Mouse (Mus musculus) cerebellum, adult 2 months (tissue): ENCODE measurements at regions not wholly inside any gene's neighbourhood (a gene's known extent, or its start where the extent isn't known, plus 50 kb on each side); places are given as distances from the start of the nearest gene placed in this dataset.

Source experiments
- DNase-seq, 2 experiments: peaks; one replicate each; pipeline ENCODE4 v3.0.0; 2021
- H3K27ac ChIP-seq: fragments of 200-500 bp; 2 replicates; pipeline ENCODE4 v1.5.1; 2012; ENCODE audit warnings: low read length, control low read depth, inconsistent platforms; ENCODE audit not compliant: insufficient read depth
- H3K27me3 ChIP-seq: fragments of 200-500 bp; 2 replicates; pipeline ENCODE4 v1.6.1; 2012; ENCODE audit warnings: inconsistent platforms, mild to moderate bottlenecking, low read length, moderate library complexity; ENCODE audit not compliant: control insufficient read depth, insufficient read depth
- H3K4me1 ChIP-seq: fragments of 200-500 bp; 2 replicates; pipeline ENCODE4 v1.6.1; 2011; ENCODE audit warnings: low read length; ENCODE audit not compliant: control insufficient read depth, insufficient read depth
- H3K4me3 ChIP-seq: fragments of 200-500 bp; replicated peaks from 2 replicates; pipeline ENCODE3; 2011; ENCODE audit warnings: mild to moderate bottlenecking, low read depth, low read length, control low read depth; ENCODE audit not compliant: insufficient read depth
- CTCF ChIP-seq: fragments of 200-500 bp; IDR thresholded peaks from 2 replicates; pipeline ENCODE4 v1.5.1; 2011; ENCODE audit warnings: low read depth, mild to moderate bottlenecking, control low read depth, low read length, moderate library complexity, borderline replicate concordance; ENCODE audit not compliant: insufficient read depth
- POLR2A ChIP-seq: fragments of 200-500 bp; IDR thresholded peaks from 2 replicates; pipeline ENCODE4 v1.6.1; 2011; ENCODE audit warnings: low read length, control low read depth, borderline replicate concordance; ENCODE audit not compliant: insufficient read depth
- WGBS: fragments of 180-500 bp; shearing (Covaris S2); methylation state at CpG from one replicate; pipeline ENCODE4 v1.1.7; 2018; 5-methylcytosine and 5-hydroxymethylcytosine counted together

- no peak overlapping the region for H3K27ac ChIP-seq
- H3K27me3 ChIP-seq: no peaks in the 10 kb centered on the region
- 93% methylated on average over 8 of the region's 8 CpGs for WGBS
- H3K4me3 ChIP-seq: no peak overlapping the region
- TF ChIP-seq CTCF (no peak), POLR2A (no peak)
- H3K4me1 ChIP-seq: no peaks in the 10 kb centered on the region
- no peak for DNase-seq
Measured at GRCm38 (mm10) chr10:117447626-117448025, 67.8 kb upstream of the Cpsf6 start.

GRCm38 (mm10) chr10:117447206-117447605, 67.4 kb upstream of the Cpsf6 start:
- no peak overlapping the region for H3K27ac ChIP-seq
- TF ChIP-seq POLR2A: no peak
- no peak for TF ChIP-seq CTCF
- H3K4me3 ChIP-seq: no peak overlapping the region
- 71% methylated on average over 8 of the region's 8 CpGs for whole genome bisulfite sequencing
- H3K27me3 ChIP-seq: no peaks in the 10 kb centered on the region
- no peaks in the 10 kb centered on the region for H3K4me1 ChIP-seq
- no peak for DNase-seq

GRCm38 (mm10) chr10:117446776-117447175, 67.0 kb upstream of the Cpsf6 start:
- no peaks in the 10 kb centered on the region for H3K27me3 ChIP-seq
- H3K27ac ChIP-seq: no peak overlapping the region
- H3K4me3 ChIP-seq: no peak overlapping the region
- TF ChIP-seq CTCF: no peak
- TF ChIP-seq POLR2A: no peak
- 92% methylated on average over 7 of the region's 7 CpGs for WGBS
- DNase-seq: no peak
- H3K4me1 ChIP-seq: no peaks in the 10 kb centered on the region

- H3K27ac ChIP-seq: no peak overlapping the region
- 25% methylated on average over 15 of the region's 15 CpGs for WGBS
- no peaks in the 10 kb centered on the region for H3K27me3 ChIP-seq
- TF ChIP-seq POLR2A (no peak), CTCF (no peak)
- no peaks in the 10 kb centered on the region for H3K4me1 ChIP-seq
- DNase-seq: peak; percentile 37 to 54
- H3K4me3 ChIP-seq: peak overlapping the region; percentile 29
Measured at GRCm38 (mm10) chr10:117445801-117446490, 66.1 kb upstream of the Cpsf6 start.

GRCm38 (mm10) chr10:117445181-117445790, 65.5 kb upstream of the Cpsf6 start:
- TF ChIP-seq CTCF (no peak), POLR2A (no peak)
- Histone ChIP-seq H3K27me3 (no peaks in the 10 kb centered on the region), H3K4me1 (no peaks in the 10 kb centered on the region), H3K4me3 (no peak overlapping the region), H3K27ac (no peak overlapping the region)
- no peak for DNase-seq
- 84% methylated on average over 6 of the region's 6 CpGs for WGBS

GRCm38 (mm10) chr10:117444761-117445160, 64.9 kb upstream of the Cpsf6 start:
- H3K27me3 ChIP-seq: no peaks in the 10 kb centered on the region
- no peak overlapping the region for H3K4me3 ChIP-seq
- TF ChIP-seq CTCF (no peak), POLR2A (no peak)
- no peak overlapping the region for H3K27ac ChIP-seq
- no peaks in the 10 kb centered on the region for H3K4me1 ChIP-seq
- WGBS: 92% methylated on average over 10 of the region's 10 CpGs
- no peak for DNase-seq

- no peaks in the 10 kb centered on the region for H3K4me1 ChIP-seq
- DNase-seq: no peak
- no peaks in the 10 kb centered on the region for H3K27me3 ChIP-seq
- 95% methylated on average over 4 of the region's 4 CpGs for WGBS
- no peak overlapping the region for H3K4me3 ChIP-seq
- no peak for TF ChIP-seq POLR2A
- TF ChIP-seq CTCF: no peak
- no peak overlapping the region for H3K27ac ChIP-seq
Measured at GRCm38 (mm10) chr10:117443426-117444350, 63.9 kb upstream of the Cpsf6 start.
